Mouse (Mus musculus) CH12.LX (cell line): ENCODE measurements around the gene Ugt1a10. TPM values are rescaled to one million over a fixed set of nuclear protein-coding genes. Genes with fewer than 3 reads are reported as not detected.

ENCODE experiments used
- DNase-seq: peaks from one replicate; pipeline ENCODE4 v3.0.0-alpha.2; 2013; ENCODE audit errors: extremely low read depth
- H3K27ac ChIP-seq: 2 replicates; pipeline ENCODE4 v1.5.1; 2012; ENCODE audit warnings: low read depth, mild to moderate bottlenecking, control low read depth, moderate library complexity; ENCODE audit not compliant: insufficient read depth
- H3K27me3 ChIP-seq: replicated peaks from 2 replicates; pipeline ENCODE3; 2012; ENCODE audit warnings: inconsistent platforms
- H3K36me3 ChIP-seq, 2 experiments: replicated peaks in 1 of 2; 2 replicates each; pipeline versions ENCODE3 to v1.6.1; 2012; ENCODE audit warnings: inconsistent platforms in 1 of 2, low read length in 1 of 2, mild to moderate bottlenecking in 1 of 2, mixed read lengths in 1 of 2, moderate library complexity in 1 of 2; ENCODE audit not compliant: control insufficient read depth in 1 of 2, insufficient read depth in 1 of 2
- H3K4me1 ChIP-seq, 2 experiments: 2 replicates each; pipeline ENCODE4 v1.6.1; 2012; ENCODE audit warnings: inconsistent platforms in 1 of 2, moderate library complexity in 1 of 2; ENCODE audit not compliant: insufficient read depth in 2 of 2, control insufficient read depth in 1 of 2
- H3K4me2 ChIP-seq: 2 replicates; pipeline ENCODE4 v1.6.1; 2012; ENCODE audit warnings: low read depth, mild to moderate bottlenecking, control low read depth; ENCODE audit not compliant: poor library complexity, insufficient read depth, severe bottlenecking
- H3K4me3 ChIP-seq, 3 experiments: fragments of 150-350 bp in 1 of 3; sonication (generic) in 1 of 3; replicated peaks in 1 of 3; 2 replicates each; pipeline versions ENCODE3 to v1.5.1; 2011 to 2012; ENCODE audit warnings: low read depth in 2 of 3, low read length in 2 of 3, mild to moderate bottlenecking in 2 of 3, moderate library complexity in 2 of 3, control low read depth in 1 of 3, improper control_type of control experiment in 1 of 3, inconsistent platforms in 1 of 3, mixed read lengths in 1 of 3; ENCODE audit not compliant: poor library complexity in 1 of 3
- H3K79me2 ChIP-seq: replicated peaks from 2 replicates; pipeline ENCODE4 v1.6.1; 2012; ENCODE audit warnings: mild to moderate bottlenecking, moderate library complexity; ENCODE audit not compliant: control insufficient read depth, poor library complexity, insufficient read depth, severe bottlenecking; ENCODE audit errors: extremely low read depth
- H3K9ac ChIP-seq: 2 replicates; pipeline ENCODE4 v1.6.1; 2012; ENCODE audit warnings: low read depth, mild to moderate bottlenecking, control low read depth, moderate library complexity; ENCODE audit not compliant: insufficient read depth
- H3K9me3 ChIP-seq: replicated peaks from 2 replicates; pipeline ENCODE3; 2012; ENCODE audit warnings: low read length, inconsistent platforms, mixed read lengths
- CHD1 ChIP-seq: IDR thresholded peaks from 2 replicates; pipeline ENCODE4 v1.6.1; 2012; ENCODE audit warnings: low read depth, low read length, improper control_type of control experiment, inconsistent platforms
- CTCF ChIP-seq, 2 experiments: IDR thresholded peaks in 1 of 2; conservative IDR thresholded peaks in 1 of 2; 2 replicates each; pipeline ENCODE4 v1.5.1; 2011 to 2012; ENCODE audit warnings: low read depth in 2 of 2, low read length in 2 of 2, improper control_type of control experiment in 1 of 2, inconsistent platforms in 1 of 2, mild to moderate bottlenecking in 1 of 2, moderate library complexity in 1 of 2
- ELF1 ChIP-seq: IDR thresholded peaks from 2 replicates; pipeline ENCODE4 v1.6.1; 2014; ENCODE audit warnings: low read depth, mild to moderate bottlenecking, inconsistent platforms, low read length, improper control_type of control experiment
- ETS1 ChIP-seq: conservative IDR thresholded peaks from 2 replicates; pipeline ENCODE4 v1.6.1; 2012; ENCODE audit warnings: low read depth, mild to moderate bottlenecking, inconsistent platforms, low read length, improper control_type of control experiment, moderate library complexity
- JUND ChIP-seq: conservative IDR thresholded peaks from 2 replicates; pipeline ENCODE4 v1.6.1; 2011; ENCODE audit warnings: low read depth, low read length, improper control_type of control experiment
- MAX ChIP-seq: IDR thresholded peaks from 2 replicates; pipeline ENCODE4 v1.6.1; 2011; ENCODE audit warnings: low read length, improper control_type of control experiment
- MAZ ChIP-seq: IDR thresholded peaks from 2 replicates; pipeline ENCODE4 v1.6.1; 2012; ENCODE audit warnings: low read depth, mild to moderate bottlenecking, inconsistent platforms, low read length, improper control_type of control experiment, moderate library complexity
- MEF2A ChIP-seq: IDR thresholded peaks from 2 replicates; pipeline ENCODE4 v1.6.1; 2014; ENCODE audit warnings: low read depth, mild to moderate bottlenecking, inconsistent platforms, low read length, improper control_type of control experiment, borderline replicate concordance
- MXI1 ChIP-seq: IDR thresholded peaks from 2 replicates; pipeline ENCODE4 v1.6.1; 2011; ENCODE audit warnings: mild to moderate bottlenecking, low read depth, low read length, improper control_type of control experiment
- NRF1 ChIP-seq: IDR thresholded peaks from 2 replicates; pipeline ENCODE4 v1.6.1; 2014; ENCODE audit warnings: low read depth, mild to moderate bottlenecking, inconsistent platforms, low read length, improper control_type of control experiment, moderate library complexity
- PAX5 ChIP-seq: IDR thresholded peaks from 2 replicates; pipeline ENCODE4 v1.6.1; 2012; ENCODE audit warnings: low read length, inconsistent platforms, mixed read lengths
- POLR2A ChIP-seq: IDR thresholded peaks from 2 replicates; pipeline ENCODE4 v1.6.1; 2011; ENCODE audit warnings: low read depth, mild to moderate bottlenecking, improper control_type of control experiment, low read length
- RAD21 ChIP-seq: IDR thresholded peaks from 2 replicates; pipeline ENCODE4 v1.6.1; 2011; ENCODE audit warnings: low read depth, mild to moderate bottlenecking, low read length, improper control_type of control experiment, moderate library complexity
- UBTF ChIP-seq: IDR thresholded peaks from 2 replicates; pipeline ENCODE4 v1.6.1; 2012; ENCODE audit warnings: low read depth, mild to moderate bottlenecking, inconsistent platforms, low read length, improper control_type of control experiment, moderate library complexity
- USF1 ChIP-seq: IDR thresholded peaks from 2 replicates; pipeline ENCODE4 v1.6.1; 2014; ENCODE audit warnings: low read depth, mild to moderate bottlenecking, inconsistent platforms, low read length, improper control_type of control experiment
- ZC3H11A ChIP-seq: IDR thresholded peaks from 2 replicates; pipeline ENCODE4 v1.6.1; 2012; ENCODE audit warnings: low read depth, mild to moderate bottlenecking, inconsistent platforms, low read length, improper control_type of control experiment
- ZKSCAN1 ChIP-seq: IDR thresholded peaks from 2 replicates; pipeline ENCODE4 v1.6.1; 2012; ENCODE audit warnings: low read depth, inconsistent platforms, low read length, improper control_type of control experiment, borderline replicate concordance
- dilution Hi-C: fragments of 300-500 bp; cut with MboI; formaldehyde crosslinking; loops from 2 replicates; pipeline ENCODE4 v1.14.3; 2020; ENCODE audit warnings: low sequenced_read_pairs; ENCODE audit not compliant: extremely low pct_unique_long_range_greater_than_20kb, extremely low pct_ligation_motif_present
- in situ Hi-C: fragments of 300-500 bp; cut with MboI; formaldehyde crosslinking; loops from 3 replicates; pipeline ENCODE4 v1.14.3; 2019; ENCODE audit warnings: low sequenced_read_pairs, low pct_ligation_motif_present, low pct_unique_long_range_greater_than_20kb, mixed read lengths
- polyA plus RNA-seq: library from polyadenylated mRNA; unstranded; fragments of >175 nt; gene quantifications from 2 replicates; pipeline ENCODE4 v1.2.1, GENCODE M21; 2012; ENCODE audit warnings: low read depth; ENCODE audit not compliant: insufficient read length
- total RNA-seq, 2 experiments: library from RNA; depleted of rRNA; stranded (reverse); fragments of 300-350 nt in 1 of 2; fragments of >200 nt in 1 of 2; gene quantifications; 2 replicates each; pipeline ENCODE4 v1.2.3; 2012 to 2014

Gene Ugt1a10
- total and polyA plus RNA-seq, 3 experiments: not detected

- H3K4me2 ChIP-seq: no peak overlapping the region
- H3K4me3 ChIP-seq: no peak overlapping the region
- in situ Hi-C loops: no loop called here
- no peak for DNase-seq
- H3K79me2 ChIP-seq: no peaks in the 10 kb centered on the region
- no peak overlapping the region for H3K27ac ChIP-seq
- no peaks in the 10 kb centered on the region for H3K36me3 ChIP-seq
- no peak overlapping the region for H3K9ac ChIP-seq
- TF ChIP-seq ZKSCAN1 (no peak), RAD21 (no peak), MXI1 (no peak), UBTF (no peak), USF1 (no peak), ELF1 (no peak), NRF1 (no peak), ETS1 (no peak), MAZ (no peak)
- peaks cover 3% of the 10 kb centered on the region for H3K27me3 ChIP-seq
- H3K9me3 ChIP-seq: no peaks in the 10 kb centered on the region
- dilution Hi-C loops: no loop called here
- no peaks in the 10 kb centered on the region for H3K4me1 ChIP-seq
These were observed 30.9 kb downstream of the Ugt1a10 start for GRCm38 (mm10) chr1:88086125-88086524.

DNA sequence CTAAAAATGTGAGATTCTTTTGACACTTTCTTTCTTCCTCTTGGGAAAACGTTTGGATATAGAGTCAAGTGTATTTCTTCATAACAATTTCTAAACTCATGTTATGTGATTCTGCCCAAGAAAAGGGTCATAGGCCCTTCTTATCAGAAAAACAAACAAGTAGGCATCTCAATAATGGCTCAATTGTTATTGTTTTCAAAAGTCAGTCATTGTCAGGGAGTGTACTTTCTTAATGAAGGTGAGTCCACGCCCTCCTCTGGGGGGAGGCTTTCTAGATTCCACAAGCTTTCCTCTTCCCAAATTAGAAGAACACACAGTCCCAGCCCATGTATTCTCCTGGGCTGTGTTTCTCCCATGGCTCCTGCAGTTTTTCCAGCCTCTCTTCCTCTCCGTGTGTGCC is 32.3 kb downstream of the Ugt1a10 start, which contains the start of gene Ugt1a8:
Gene Ugt1a8, plus strand, starts transcription at position 301 of the 400 bp plus-strand sequence.
- Histone ChIP-seq H3K36me3 (no peaks in the 10 kb centered on the region), H3K9ac (no peak within 1 kb of the TSS), H3K27me3 (peaks cover 3% of the 10 kb centered on the region), H3K9me3 (no peaks in the 10 kb centered on the region), H3K4me3 (no peak within 1 kb of the TSS)
- dilution Hi-C loops: no loop called here
- no peak for DNase-seq
- TF ChIP-seq CTCF (conservative IDR thresholded peaks at IDR 0.05 in 1 of 2, IDR thresholded peaks at IDR 0.05 in 1 of 2; ENCODE audit: low read depth in 2 of 2, low read length in 2 of 2): no peak
- TF ChIP-seq POLR2A: no peak
- no peak for TF ChIP-seq MEF2A
- TF ChIP-seq, all 38 proteins: peak for 0
- H3K4me2 ChIP-seq: no peak within 1 kb of the TSS
- H3K27ac ChIP-seq: no peak within 1 kb of the TSS
- H3K4me1 ChIP-seq: peaks cover 0 to 4% of the 10 kb centered on the region in 2 experiments; a peak in 1 of 4 replicates
- in situ Hi-C loops: no loop called here
- no peaks in the 10 kb centered on the region for H3K79me2 ChIP-seq

DNA sequence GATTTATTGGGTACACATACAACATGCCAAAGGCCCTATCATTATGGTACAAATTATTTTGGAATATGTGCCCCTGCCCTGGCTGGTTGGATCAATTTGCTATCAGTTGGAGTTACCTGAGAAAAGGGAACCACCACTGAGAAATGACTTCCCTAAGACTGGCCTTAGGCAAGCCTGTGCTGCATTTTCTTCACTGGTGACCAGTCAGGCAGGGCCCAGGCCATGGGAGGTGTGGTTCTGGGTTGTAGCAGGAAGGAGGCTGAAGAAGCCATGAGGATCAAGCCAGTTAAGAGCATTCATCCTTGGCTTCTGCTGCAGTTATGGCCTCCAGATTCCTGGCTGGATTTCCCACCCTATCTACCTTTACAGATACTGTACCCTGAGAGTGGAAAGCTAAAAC is 37.2 kb downstream of the Ugt1a10 start:
- dilution Hi-C loops (no loop called here), in situ Hi-C loops (no loop called here)
- DNase-seq: no peak
- peaks cover 0 to 19% of the 10 kb centered on the region in 2 experiments; a peak in 2 of 4 replicates for H3K4me1 ChIP-seq
- H3K9me3 ChIP-seq: no peaks in the 10 kb centered on the region
- no peak overlapping the region for H3K4me2 ChIP-seq
- no peak overlapping the region for H3K27ac ChIP-seq
- no peak for TF ChIP-seq JUND
- no peak for TF ChIP-seq POLR2A
- TF ChIP-seq CHD1: no peak
- TF ChIP-seq PAX5: no peak
- TF ChIP-seq ZC3H11A: no peak
- TF ChIP-seq ETS1: no peak
- no peak for TF ChIP-seq USF1
- TF ChIP-seq MAX: no peak
- no peak for TF ChIP-seq ELF1
- TF ChIP-seq, all 38 proteins: peak for 0
- no peaks in the 10 kb centered on the region for H3K79me2 ChIP-seq
- no peak overlapping the region for H3K9ac ChIP-seq
- no peak overlapping the region for H3K4me3 ChIP-seq
- H3K27me3 ChIP-seq: no peaks in the 10 kb centered on the region
- H3K36me3 ChIP-seq: no peaks in the 10 kb centered on the region
